Mouse (Mus musculus): ENCODE results near the gene Actb.
"Not testable (repeated sequence)": the region's sequence is repeated elsewhere in the genome, so short reads cannot be mapped to it uniquely, and the experiment has no call there.

The Actb gene

DNA sequence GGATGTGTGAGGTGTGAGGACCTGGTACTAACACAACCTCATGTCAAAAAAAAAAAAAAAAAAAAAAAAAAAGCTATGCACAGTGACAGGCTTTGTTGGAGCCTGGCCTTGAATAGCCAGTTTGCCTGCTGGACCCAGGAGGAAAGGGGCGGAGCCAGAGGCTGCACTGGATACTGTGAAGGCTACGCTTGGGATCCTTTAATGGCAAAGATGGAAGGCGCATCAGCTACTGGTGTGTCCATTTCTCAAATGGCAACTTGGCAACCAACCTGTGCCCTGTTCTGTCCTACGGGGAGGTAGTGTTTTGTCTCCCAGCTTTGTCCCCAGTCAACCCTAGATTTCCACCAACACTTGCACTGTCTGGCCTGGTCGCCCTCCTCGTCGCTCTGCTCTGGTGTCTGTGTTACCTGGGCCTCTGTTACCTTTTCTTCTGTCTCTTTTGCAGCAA lies 5.2 kb downstream of the Actb start:
- no peak for DNase-seq

DNA sequence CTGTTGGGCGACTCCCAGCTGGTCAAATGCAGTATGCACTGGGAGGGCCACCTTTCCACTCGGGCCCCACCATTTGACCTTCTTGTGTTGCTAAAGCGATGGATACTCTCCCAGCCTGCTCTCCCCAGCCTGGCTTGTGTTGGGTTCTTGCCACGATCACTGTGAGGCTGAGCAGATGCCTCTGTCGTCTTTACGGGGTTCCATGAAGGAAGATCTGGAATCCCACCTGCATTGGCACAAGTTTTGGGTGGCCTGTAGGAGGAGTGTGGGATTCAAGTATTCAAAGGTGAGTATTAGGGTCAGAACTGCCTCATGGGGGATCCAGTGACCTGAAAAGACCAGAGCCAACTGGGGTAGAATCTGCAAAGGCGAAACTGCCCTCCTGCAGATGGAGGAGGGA lies 5.9 kb downstream of the Actb start:
- no peak for DNase-seq

DNA sequence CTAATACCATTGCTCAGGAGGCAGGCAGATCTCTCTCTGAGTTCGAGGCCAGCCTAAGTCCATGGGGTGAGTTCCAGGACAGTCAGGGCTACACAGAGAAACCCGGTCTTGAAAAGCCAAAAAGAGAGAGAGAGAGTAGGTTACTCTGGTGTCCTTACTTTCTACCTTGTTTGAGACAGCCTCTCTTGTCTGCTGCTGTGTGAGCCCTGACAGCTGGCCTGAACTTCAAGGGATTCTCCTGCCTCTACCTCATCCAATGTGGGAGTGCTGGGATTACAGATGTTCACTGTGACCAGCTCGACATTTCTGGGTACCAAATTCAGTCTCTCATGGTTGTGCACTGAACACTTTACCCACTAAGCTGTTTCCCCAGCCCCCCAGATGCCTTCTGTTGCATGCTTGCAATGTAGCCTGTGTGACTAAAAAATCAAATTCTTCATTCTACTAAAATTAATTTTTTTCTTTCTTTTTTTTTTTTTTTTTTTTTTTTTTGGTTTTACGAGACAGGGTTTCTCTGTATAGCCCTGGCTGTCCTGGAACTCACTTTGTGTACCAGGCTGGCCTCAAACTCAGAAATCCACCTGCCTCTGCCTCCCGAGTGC lies 6.5 kb downstream of the Actb start:
- no peak for DNase-seq

DNA sequence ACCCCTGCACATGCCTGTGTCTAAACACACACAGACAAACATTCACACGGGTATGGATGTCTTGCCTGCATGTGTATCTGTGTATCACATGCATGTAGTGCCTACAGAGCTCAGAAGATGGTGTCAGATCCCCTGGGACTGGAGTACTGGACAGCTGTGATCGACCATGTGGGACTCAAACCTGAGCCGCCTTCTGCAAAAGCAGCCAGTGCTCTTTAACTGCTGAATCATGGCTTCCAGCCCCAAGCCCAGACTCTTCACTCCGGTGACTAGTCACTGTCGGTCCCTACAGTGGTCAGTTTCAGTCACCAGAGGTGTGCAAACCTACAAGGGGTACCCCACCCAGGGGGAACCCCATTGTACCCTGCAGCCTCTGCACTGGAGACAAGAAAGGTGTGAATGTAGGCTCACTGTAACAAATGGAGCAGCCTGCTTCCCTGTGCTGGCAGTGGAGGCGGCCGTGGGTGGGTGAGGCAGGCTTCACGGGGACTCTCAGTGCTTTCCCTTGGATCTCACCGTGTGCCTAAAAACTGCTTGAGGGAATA lies 7.4 kb downstream of the Actb start:
- DNase-seq: peak; percentile 75

DNA sequence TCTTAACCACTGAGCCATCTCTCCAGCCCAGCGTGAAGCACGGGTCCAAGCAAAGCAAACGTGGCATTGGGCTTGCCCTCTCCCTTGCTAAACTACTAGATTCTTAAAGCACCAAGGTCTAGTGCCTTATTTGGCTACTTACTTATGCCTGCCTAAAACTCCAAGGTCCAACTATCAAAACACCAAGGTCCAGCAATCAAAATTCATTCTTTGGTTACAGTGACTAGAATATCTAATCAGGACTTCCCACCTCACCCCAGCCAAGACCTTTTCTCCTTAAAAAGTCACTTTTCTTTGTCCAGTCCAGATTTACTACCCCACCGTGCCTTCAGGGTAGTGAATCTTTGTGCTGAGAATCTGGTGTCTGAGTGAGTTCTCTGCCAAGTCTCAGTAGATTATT lies 8.2 kb downstream of the Actb start:
- DNase-seq: no peak

DNA sequence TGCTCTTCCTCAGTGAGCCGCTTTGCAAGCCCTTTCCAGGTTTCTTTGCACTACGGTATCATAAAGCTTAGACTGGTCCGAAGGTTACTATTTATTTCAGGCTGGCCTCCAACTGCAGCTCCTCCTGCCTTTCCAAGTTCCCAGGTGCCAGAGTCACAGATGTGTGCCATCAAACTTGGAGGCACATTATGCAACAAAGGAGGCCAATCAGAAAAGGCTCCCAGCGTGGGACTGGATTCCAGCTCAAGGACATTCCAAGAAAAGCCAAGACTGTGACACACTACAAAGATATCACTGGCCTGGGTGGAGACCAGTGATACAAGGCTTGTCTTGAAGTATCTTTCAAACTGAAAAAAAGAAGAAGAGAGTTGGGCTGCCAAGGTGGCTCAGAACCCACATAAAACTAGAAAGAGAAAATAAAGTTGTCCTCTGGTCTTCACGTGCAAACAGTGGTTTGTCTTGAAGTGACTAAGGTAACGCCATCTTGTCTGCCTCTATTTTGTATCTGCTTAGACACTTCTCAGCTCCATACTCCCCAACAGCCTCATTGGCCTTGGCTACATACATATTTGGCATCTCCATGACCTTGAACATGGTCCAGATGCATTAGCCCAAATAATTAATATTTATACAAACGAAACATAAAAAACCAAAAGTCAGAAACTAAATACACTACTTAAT lies 8.8 kb downstream of the Actb start:
- no peak for DNase-seq

DNA sequence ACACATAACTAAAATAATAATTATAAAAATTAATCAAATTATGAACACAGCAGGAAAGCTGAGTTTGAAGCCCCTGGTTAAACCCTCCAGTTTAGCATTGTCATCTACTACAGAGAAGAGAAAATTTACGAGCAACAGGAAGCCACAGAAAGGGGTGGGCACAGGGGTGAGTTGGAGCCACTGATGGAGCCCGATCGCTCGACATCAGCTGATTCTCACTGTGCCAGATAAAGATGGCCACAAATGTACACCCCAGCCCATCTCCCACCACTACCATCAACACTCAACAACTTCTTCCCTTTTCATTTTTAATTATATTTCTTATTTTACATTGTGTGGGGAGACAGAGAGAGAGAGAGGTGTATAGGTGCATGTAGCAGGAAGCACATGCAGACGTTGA lies 9.8 kb downstream of the Actb start:
- no peak for DNase-seq

DNA sequence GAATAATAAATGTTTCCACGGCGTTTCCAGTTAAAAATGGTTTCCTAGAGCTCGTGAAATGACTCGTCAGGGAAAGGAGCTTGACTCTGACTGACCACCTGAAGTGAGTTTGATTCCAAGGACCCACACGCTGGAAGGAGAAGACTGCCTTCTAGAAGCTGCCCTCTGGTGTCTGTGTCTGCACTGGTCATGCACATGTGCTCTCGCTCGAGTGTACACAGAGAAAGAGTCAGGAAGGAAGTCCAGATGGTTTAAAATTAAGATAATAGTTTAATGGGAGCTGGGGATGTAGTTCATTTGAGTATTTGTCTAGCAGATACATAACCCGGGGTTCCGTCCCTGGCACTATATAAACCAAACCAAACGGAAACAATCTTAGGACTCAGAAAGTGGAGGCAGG lies 10.4 kb downstream of the Actb start:
- DNase-seq: no peak

DNA sequence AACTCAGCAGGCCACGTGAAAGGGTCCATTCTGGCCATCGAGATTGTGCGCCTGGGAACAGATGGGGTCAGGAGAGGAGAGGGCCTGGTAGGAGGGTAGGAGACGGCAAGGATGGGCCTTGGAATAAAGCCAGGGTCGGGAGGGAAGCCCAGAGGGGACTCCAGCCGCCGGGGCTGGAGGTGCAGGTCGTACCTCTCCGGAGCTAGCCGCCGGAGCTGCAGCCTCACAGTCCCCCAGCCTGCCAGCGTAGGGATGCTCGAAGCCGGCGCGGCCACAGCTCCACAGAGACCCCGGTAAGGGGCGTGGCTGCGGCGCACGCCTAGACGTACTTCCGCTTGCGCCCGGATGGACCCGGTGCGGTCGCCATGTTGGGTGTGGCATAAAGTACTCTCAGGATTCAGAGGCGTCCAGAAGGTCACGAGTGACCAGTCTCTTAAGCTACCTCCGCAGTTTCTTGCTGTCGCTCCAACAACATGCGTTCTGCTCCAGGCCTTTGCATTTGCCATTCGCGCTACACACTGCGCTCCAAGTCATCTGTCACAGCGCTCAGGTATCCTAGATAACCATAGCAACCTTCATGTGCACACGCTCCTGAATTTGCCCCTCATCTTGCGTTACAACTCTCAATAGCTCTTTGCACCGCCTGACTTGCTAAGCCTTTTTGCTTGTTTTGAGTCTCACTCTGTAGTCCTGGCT lies 11.5 kb downstream of the Actb start, which contains the start of gene Fbxl18:
Gene Fbxl18, minus strand, starts transcription at position 504 of the 696 bp plus-strand sequence.
- DNase-seq: peak; percentile 89

DNA sequence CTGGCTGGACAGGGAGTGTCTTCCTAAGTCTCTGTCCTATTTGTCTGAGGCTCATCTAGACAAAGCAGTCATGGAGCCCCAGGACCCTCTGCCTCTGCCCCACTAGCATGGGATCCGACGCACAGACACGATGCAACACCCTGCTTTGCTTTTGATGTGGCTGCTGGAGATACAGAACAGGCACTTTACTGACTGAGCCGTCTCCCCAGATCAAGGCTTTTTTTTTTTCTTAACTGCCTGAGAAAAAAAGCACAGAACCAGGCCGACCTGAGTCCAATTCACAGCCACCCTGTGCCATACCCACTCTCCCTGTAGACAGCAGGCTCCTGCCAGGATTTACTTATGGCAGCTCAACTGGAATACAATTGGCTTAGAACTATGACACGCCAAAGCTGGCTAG lies 15.2 kb downstream of the Actb start:
- no peak for DNase-seq

DNA sequence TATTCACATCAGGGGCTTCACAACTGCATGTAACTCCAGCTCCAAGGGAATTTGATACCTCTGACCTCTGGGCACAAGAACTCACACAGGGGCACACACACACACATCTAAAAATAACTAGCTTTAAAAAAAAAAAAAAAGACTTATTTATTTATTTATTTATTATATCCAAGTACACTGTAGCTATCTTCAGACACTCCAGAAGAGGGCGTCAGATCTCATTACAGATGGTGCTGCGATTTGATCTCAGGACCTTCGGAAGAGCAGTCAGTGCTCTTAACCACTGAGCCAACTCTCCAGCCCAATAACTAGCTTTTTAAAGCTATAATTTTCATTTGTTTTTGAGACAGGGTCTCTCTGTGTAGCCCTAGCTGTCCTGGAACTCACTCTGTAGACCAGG lies 19.0 kb downstream of the Actb start:
- not testable (repeated sequence) for DNase-seq

DNA sequence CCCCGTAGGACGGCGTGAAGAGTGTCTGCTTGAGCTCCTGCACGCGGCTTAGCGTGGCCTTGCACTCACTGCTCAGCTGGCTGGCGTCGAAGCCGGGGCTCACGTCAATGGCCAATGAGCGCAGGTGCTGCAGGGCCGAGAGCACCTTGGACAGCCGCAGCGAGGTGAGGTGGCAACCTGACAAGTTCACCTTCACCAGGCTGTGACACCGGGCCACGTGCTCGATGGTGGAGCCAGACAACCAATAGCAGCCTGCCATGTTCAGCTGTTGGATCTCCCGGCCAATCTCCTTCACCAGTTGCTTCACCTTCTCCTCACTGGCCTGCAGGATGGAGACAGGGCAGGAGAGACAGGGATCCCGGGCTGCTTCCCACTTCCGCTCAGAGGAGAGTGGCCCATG lies 19.8 kb downstream of the Actb start:
- DNase-seq: no peak

DNA sequence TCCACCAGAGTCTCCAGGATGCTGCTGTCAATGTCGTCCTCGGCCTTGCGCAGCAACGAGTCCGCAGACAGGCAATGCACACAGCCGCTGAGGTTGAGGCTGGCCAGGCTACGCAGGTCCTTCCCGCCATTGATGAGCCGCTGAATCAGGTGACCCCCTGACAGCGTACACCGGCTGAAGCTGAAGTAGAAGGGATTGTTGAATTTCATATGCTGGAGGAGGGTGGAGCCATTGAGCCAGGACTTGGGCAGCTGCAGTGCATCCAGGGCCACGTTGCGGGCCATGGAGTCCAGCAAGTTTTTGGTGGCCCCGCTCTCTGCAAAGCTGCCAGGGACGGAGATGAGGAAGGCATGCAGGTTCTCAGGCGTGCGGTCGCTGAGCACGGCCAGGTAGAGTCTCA lies 20.4 kb downstream of the Actb start:
- DNase-seq: no peak

DNA sequence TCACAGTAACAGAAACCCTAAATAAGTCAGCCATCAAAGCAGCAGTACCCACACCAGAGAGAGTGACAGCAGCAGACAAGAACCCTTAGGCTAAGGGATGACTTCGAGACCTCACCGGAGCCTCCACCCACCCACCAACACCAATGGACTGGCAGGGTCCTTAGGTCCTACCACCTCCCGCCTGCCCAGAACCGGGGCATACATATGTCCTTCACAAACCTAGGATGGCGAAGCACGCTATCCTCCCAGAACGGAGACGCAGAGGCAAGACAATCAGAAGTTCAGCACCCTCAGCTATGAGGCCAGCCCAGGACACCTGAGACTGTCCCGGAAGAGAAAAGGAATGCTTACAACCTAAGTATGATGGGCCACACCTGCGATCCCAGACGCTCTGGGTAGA lies 24.1 kb downstream of the Actb start:
- DNase-seq: no peak

DNA sequence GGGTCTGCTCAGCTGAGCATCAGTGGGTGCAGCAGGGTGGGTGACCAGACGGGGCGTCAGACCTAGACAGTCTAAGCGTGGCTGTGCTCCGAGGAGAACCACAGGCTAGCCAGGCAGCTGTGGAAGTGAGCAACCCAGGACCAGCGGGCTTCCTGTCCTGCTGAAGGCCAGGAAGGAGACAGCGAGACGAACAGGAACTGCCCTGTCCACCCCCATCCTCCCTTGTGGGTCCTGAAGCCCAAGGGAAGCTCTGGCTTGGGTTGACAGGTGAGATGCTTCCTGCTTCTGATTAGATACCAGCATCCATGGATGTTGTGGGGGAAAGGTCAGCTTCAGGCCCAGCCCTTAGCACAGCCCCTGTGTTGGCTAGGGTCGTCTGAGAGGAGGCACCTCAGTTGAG lies 24.6 kb downstream of the Actb start:
- no peak for DNase-seq

DNA sequence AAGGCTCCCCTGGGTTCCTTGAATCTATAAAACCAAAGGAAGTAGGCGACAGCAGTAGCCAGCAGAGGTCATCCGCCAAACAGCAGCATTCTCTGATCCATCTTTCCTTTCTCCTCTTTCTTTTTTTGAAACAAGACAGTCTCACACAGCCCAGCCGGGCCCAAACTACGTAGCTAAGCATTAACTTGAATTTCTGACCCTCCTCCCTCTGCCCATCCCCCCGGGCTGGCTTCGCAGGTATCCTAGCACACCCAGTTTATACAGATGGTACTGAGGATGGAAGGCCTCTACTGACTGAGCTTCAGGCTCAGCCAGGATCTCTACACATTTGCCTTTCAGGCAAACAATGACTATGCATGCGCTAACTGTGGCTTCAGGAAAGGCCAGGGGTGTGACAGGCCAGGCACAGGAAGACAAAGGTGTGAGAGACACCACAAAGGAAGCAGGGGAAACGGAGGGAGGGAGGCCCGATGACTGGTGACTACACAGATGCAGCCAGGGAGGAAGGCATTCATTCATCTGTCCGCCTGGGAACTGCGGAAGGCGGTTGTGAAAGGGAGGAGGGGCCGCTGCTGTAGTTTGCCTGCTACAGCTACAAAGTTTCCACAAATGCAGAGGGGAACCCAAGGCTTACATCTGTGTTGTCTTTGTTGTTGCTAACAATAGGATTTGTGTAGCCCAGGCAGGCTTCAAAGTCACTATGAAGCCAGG lies 25.6 kb downstream of the Actb start:
- DNase-seq: no peak

DNA sequence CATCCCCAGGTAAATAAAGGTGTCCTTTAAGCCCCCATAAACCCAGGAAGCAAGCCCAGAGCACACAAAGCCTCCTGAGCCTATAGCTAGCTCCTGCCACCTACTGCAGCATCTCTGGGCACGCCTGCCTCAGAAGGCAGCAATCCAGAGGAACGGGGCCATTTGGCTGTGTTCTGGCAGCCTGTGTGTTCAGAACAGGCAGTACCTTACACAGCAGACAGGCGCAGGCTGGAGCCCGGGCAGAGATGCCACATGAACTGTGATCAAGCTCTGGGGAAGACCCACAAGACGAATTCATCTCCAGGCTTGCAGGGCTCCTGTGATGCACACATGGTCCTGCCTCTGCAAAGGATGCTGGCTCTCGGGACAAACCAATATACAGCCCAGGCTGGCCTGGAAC lies 26.3 kb downstream of the Actb start:
- DNase-seq: peak; percentile 91

DNA sequence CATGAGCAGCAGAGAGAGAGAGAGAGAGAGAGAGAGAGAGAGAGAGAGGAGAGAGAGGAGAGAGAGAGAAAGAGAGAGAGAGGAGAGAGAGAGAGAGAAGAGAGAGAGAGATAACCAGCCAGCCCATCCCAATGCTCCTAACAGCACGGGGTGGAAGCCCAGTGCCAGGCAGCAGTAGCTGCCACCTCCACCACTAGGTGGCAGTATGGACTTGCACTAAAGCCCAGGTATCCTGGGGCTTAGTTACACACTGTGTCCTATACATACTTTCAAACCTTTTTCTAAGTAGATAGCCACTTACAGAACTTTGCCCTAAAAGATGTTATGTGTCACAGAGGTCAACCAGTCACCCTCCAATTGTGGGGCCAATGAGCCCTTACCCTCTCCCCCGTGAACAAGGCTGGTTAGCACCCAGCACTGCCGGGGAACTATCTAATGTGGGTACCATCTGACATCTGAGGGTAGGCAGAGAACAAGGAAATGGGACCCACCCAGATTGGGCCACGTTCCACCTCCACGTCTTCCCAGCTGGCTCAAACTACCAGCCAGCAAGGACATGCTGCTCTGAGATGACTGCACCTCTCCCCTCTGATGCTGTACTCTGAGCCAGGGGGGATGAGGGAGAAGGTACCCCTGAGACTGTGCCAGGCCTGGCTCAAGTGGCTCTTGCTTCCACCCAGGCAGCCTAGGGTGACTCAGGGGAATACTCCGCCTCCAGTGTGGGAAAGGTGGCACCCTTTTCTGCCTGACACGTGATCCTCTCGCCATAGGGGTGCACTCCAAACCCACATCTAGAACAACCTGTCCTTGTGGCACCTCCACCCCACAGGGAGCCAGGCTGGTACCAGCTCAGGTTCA lies 27.0 kb downstream of the Actb start:
- peak; percentile 91 for DNase-seq

DNA sequence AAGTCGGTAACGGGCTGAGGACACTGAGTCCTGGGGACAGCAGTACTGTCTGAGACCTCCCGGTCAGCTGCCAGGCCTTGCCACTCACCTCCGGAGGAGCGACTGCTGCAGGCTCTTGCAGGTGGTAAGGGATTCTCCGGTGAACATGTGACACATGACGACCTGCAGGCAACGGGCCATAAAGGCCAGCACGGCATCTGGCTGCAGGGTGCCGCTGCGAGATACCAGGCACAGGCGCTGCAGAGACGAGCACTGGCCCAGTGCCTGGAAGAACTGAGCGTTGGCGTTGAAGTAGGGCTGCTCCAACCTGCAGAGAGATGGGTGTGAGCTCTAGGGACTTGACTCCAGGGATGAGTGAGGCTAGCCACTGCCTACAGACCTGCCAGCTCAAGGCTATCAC lies 28.0 kb downstream of the Actb start:
- peak; percentile 69 for DNase-seq

DNA sequence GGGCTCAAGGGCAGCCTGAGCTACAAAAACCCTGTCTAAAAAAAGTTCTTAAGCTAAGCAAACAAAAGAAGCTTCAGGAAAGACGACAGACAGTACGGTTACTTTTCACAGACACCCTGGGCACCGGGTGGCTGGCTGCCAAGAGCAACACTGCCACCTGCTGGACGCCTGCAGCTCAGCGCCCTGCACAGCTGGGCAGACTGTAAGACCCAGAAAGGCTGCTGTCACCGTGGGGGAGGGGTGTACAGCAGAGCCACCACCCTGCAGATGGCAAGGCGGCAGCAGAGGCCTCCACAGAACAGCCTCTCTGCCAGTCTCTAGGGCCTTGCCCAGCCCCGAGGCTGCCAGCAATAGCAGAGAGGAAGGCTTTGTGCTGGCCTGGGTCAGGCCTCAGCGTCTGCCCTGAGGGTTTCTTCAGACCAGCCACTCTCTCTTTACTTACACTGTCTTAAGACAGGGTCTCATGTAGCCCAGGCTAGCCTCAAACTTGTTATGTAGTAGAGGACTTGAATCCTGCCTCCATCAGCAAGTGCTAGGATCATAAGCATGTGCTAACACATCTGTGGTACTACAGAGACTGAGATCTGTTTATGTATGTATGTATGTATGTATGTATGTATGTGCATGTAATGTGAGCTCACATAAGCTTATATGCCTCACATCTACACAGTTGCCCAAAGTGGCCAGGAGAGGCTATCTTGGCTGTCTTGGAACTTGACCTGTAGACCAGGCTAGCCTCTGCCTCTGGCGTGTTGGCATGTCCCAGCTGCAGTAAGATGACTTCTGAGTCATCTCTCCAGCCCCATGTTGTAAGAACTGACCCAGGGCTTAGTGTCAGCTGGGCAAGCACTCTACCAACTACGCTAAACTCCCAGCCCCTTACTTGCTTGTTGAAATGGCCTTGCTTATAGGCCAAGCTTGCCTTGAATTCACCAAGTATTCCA lies 28.9 kb downstream of the Actb start:
- peak; percentile 94 for DNase-seq

DNA sequence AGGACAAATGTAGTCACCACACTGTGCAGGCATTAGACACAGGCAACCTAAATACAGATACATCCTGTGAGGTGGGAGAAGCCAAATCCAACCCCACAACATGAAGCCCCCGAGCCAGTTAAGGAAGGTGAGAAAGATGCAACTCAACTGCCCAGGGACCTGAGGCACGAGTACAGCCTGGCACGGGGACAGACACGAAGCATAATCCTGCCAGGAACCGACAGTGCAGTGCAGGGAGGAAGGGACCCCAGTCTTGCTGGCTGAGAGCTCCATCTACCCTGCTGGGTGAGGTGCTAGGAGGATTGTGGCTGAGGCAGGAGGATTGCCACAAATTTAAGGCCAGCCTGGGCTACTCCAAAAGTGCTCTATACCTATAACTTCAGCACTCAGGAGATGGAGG lies 29.7 kb downstream of the Actb start:
- DNase-seq: no peak

All from layer of hippocampus, adult 9-11 months (tissue).